Mouse (Mus musculus) limb, embryonic 11.5 days (tissue): ENCODE data around the gene Col6a1. TPM values are rescaled to one million over a fixed set of nuclear protein-coding genes. Genes with fewer than 3 reads are reported as not detected.

Source experiments
- ATAC-seq: fragments of 200-750 bp; cut with Nextera tagmentation; 2 replicates; pipeline ENCODE4 v1.8.0; 2017; ENCODE audit warnings: low read depth; ENCODE audit not compliant: insufficient number of reproducible peaks, low FRiP score, low TSS enrichment
- DNase-seq: peaks from one replicate; pipeline ENCODE4 v3.0.0-alpha.2; 2015; ENCODE audit warnings: low spot score
- H3K27ac ChIP-seq: fragments of 300-500 bp; sonication (generic); replicated peaks from 2 replicates; pipeline ENCODE4 v1.5.1; 2014; ENCODE audit warnings: low read depth, mild to moderate bottlenecking, low read length
- H3K27me3 ChIP-seq: fragments of 300-500 bp; sonication (generic); 2 replicates; pipeline ENCODE4 v1.6.1; 2014; ENCODE audit warnings: mild to moderate bottlenecking, low read length, mixed read lengths; ENCODE audit not compliant: control insufficient read depth, insufficient read depth
- H3K36me3 ChIP-seq: fragments of 300-500 bp; sonication (generic); 2 replicates; pipeline ENCODE4 v1.6.1; 2014; ENCODE audit warnings: mild to moderate bottlenecking, low read length, moderate library complexity, mixed read lengths; ENCODE audit not compliant: control insufficient read depth, insufficient read depth
- H3K4me1 ChIP-seq: fragments of 300-500 bp; sonication (generic); 2 replicates; pipeline ENCODE4 v1.6.1; 2014; ENCODE audit warnings: low read length, mixed read lengths; ENCODE audit not compliant: control insufficient read depth, insufficient read depth
- H3K4me2 ChIP-seq: fragments of 300-500 bp; sonication (generic); 2 replicates; pipeline ENCODE4 v1.6.1; 2014; ENCODE audit warnings: low read depth, mild to moderate bottlenecking, moderate library complexity; ENCODE audit not compliant: severe bottlenecking
- H3K4me3 ChIP-seq: fragments of 300-500 bp; sonication (generic); 2 replicates; pipeline ENCODE4 v1.5.1; 2014; ENCODE audit warnings: low read depth, low read length
- H3K9ac ChIP-seq: fragments of 300-500 bp; sonication (generic); 2 replicates; pipeline ENCODE4 v1.6.1; 2014; ENCODE audit warnings: mild to moderate bottlenecking, low read length
- H3K9me3 ChIP-seq: fragments of 300-500 bp; sonication (generic); 2 replicates; pipeline ENCODE4 v1.6.1; 2016; ENCODE audit warnings: low read length; ENCODE audit not compliant: control insufficient read depth
- WGBS: fragments of 180-500 bp; shearing (Covaris S2); extraction: QIAGEN DNeasy Blood & Tissue Kit; methylation state at CpG from one replicate; pipeline ENCODE4 v1.1.7; 2014; 5-methylcytosine and 5-hydroxymethylcytosine counted together
- polyA plus RNA-seq: library from polyadenylated mRNA; unstranded; fragments of >200 nt; fragmentation: Nextera tagmentation; extraction: Ambion mirVana; gene quantifications from 2 replicates; pipeline ENCODE4 v1.2.1, GENCODE M21; 2014

Gene Col6a1
- polyA plus RNA-seq, 1 experiment from 2014 or later, result 9.7 TPM

DNA sequence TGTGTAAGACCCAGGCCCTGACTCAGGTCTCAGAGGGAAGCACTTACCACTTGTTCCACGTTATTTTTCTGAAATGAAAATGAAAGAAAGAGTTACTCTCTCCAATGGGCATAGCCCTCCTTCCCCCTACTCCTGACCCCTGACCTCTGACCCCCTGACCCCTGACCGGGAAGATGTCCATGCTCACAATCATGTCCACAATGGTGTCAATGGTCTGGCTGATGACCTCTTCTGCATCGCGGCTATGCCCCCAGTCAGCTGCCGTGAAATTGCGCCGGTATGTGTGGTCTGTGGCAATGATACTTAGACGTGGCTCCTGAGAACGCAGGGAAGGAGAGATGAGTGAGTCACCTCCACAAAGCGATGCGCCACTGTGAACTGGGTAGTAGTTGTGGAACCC, 4.8 kb downstream of the Col6a1 start:
- H3K27me3 ChIP-seq, result no peaks in the 10 kb centered on the region
- ATAC-seq (no peak), DNase-seq (no peak)
- H3K4me2 ChIP-seq, result no peak overlapping the region
- no peak overlapping the region for H3K27ac ChIP-seq
- H3K4me1 ChIP-seq, result no peaks in the 10 kb centered on the region; the same call in 1 of the 2 replicates
- no peak overlapping the region for H3K9ac ChIP-seq
- H3K4me3 ChIP-seq, result no peak overlapping the region
- WGBS, result 88% methylated on average over 11 of the region's 11 CpGs
- no peaks in the 10 kb centered on the region for H3K36me3 ChIP-seq
- no peaks in the 10 kb centered on the region for H3K9me3 ChIP-seq

DNA sequence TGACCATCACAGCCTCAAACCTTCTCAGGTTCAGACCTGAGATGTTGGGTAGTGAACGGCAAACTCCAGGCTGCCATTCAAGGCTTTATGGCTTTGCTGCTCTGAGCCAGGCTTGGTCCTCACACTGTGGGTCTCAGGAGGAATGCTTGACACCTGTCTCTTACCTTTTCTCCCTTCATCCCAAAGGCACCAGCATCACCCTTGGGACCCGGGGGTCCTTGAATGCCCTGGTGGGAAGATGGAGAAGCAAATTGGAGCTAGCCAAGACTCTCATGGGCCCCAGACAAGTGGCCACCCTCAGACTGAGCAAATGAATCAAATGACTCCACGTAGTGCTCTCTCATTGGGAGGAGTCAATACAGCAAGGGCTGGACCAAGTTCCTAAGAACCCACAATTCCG, 8.3 kb downstream of the Col6a1 start:
- no peak overlapping the region for H3K4me3 ChIP-seq

DNA sequence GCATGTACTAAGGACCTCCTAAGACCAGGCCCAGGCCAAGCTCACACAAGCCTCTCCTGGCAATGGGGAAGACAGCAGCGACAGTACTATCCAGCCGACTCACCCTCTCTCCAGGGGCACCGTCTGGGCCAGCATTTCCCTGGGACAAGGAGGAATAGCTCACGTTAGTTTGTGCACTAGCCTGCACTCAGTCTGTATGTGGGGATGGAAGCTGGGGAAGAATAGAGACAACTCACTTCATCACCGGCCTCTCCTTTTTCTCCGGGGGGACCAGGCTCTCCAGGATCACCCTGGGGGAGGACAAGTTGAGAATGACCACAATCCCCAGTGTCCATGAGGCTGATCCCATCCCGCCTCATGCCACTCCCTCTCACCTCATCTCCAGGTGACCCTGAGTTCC, 8.9 kb downstream of the Col6a1 start:
- 92% methylated on average over 7 of the region's 7 CpGs for WGBS
- Histone ChIP-seq H3K36me3 (no peaks in the 10 kb centered on the region; the same call in 1 of the 2 replicates), H3K9me3 (no peaks in the 10 kb centered on the region), H3K4me2 (no peak overlapping the region), H3K27ac (no peak overlapping the region), H3K4me3 (no peak overlapping the region), H3K27me3 (no peaks in the 10 kb centered on the region), H3K4me1 (no peaks in the 10 kb centered on the region), H3K9ac (no peak overlapping the region)
- DNase-seq (no peak), ATAC-seq (no peak)

More for the DNA sequence above, 8.3 kb downstream of the Col6a1 start:
- Histone ChIP-seq H3K36me3 (no peaks in the 10 kb centered on the region; the same call in 1 of the 2 replicates), H3K27ac (no peak overlapping the region), H3K9me3 (no peaks in the 10 kb centered on the region), H3K27me3 (no peaks in the 10 kb centered on the region), H3K4me2 (no peak overlapping the region), H3K9ac (no peak overlapping the region), H3K4me1 (no peaks in the 10 kb centered on the region)
- ATAC-seq (no peak), DNase-seq (no peak)
- 94% methylated on average over 4 of the region's 4 CpGs for WGBS

DNA sequence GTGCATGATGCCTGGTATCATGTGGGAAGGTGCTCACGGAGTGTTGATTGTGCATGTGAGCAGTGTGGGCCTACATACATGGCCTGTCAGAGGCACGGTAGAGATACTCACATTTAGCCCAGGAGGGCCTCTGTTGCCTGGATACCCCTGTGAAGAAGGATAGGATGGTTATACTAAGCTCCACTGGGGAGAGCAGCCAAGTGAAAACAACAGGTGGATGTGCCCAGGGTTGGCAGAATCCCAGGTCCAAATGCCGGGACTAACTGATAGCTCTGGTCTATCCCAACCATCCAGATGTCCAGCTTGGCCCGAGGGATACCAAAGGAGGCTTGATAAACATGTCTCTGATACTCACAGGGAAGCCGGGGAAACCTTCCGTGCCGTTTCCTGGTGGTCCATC, 11.7 kb downstream of the Col6a1 start:
- Histone ChIP-seq H3K4me2 (no peak overlapping the region), H3K9me3 (no peaks in the 10 kb centered on the region), H3K36me3 (no peaks in the 10 kb centered on the region; the same call in 1 of the 2 replicates), H3K27me3 (no peaks in the 10 kb centered on the region), H3K9ac (no peak overlapping the region), H3K4me1 (no peaks in the 10 kb centered on the region), H3K27ac (no peak overlapping the region), H3K4me3 (no peak overlapping the region)
- 84% methylated on average over 7 of the region's 7 CpGs for WGBS
- DNase-seq (no peak), ATAC-seq (no peak)

DNA sequence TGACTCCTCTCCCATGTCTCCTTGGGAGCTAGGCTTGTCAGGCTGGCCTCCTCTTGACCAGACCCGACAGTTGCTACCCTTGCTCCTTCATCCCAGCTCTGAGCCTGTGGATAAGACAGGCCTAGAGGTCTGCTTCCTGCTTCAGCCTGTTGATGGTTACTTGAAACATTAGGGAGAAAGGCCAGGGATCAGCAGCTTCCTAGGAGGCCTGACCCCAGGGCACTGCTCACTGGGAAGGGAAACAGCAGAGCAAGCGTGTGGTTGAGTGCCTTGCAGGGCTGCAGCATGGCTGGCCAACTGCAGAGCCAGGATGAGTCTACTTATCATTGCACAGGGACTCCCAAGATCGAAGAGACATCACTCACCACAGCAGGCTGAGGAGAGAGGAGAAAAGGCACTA, 13.5 kb downstream of the Col6a1 start:
- WGBS, result 80% methylated on average over 3 of the region's 3 CpGs

DNA sequence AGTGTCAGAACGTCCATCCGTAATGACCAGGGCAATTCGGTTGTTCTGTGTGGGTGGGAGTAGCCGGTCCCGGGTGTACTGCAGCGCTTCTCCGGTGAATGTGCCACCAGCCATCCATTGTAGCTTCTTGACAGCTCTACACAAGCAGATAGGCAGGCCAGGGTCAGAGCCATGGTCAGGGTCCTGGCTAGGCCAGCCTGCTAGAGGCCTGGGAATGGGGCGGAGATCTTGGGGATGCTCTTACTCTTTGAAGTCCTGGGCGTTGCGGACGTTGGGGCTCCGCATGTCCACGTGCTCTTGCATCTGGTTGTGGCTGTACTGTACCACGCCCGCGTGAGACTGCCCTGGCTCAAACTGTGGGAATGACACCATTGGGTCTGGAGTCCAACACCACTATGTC, 14.6 kb downstream of the Col6a1 start:
- H3K4me1 ChIP-seq, result no peaks in the 10 kb centered on the region
- H3K4me2 ChIP-seq, result no peak overlapping the region
- no peak overlapping the region for H3K4me3 ChIP-seq
- no peak overlapping the region for H3K27ac ChIP-seq
- H3K9me3 ChIP-seq, result no peaks in the 10 kb centered on the region
- ATAC-seq, result no peak
- WGBS, result 94% methylated on average over 16 of the region's 16 CpGs
- H3K9ac ChIP-seq, result no peak overlapping the region
- no peak for DNase-seq
- no peaks in the 10 kb centered on the region for H3K27me3 ChIP-seq
- H3K36me3 ChIP-seq, result no peaks in the 10 kb centered on the region; the same call in 1 of the 2 replicates

More for the DNA sequence above, 13.5 kb downstream of the Col6a1 start:
- H3K27me3 ChIP-seq, result no peaks in the 10 kb centered on the region
- no peaks in the 10 kb centered on the region; the same call in 1 of the 2 replicates for H3K36me3 ChIP-seq
- H3K9ac ChIP-seq, result no peak overlapping the region
- no peak overlapping the region for H3K4me2 ChIP-seq
- ATAC-seq (no peak), DNase-seq (no peak)
- H3K4me3 ChIP-seq, result no peak overlapping the region
- no peaks in the 10 kb centered on the region for H3K9me3 ChIP-seq
- H3K4me1 ChIP-seq, result no peaks in the 10 kb centered on the region
- no peak overlapping the region for H3K27ac ChIP-seq

DNA sequence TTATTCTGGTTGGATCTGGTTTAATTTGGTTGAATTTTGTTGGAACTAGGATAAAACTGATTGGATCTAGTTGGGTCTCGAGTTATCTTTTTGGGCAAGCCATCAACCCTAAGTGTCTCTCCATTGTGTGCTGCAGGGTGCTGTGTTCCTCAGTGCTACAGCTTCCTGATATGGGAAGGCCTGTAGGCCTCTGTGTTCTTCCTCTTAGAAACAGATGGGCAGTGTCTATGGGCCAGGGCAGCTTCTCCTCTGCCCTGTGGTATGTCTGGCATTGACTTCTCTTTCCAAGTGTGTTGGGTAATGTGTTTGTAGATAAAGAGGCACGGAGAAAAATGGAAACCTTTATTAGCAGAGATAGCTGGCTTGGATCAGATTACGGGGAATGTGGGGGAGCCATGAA, 17.5 kb downstream of the Col6a1 start:
- Histone ChIP-seq H3K4me3 (no peak overlapping the region), H3K4me2 (no peak overlapping the region), H3K4me1 (no peaks in the 10 kb centered on the region), H3K9me3 (no peaks in the 10 kb centered on the region), H3K36me3 (no peaks in the 10 kb centered on the region), H3K9ac (no peak overlapping the region), H3K27ac (no peak overlapping the region), H3K27me3 (no peaks in the 10 kb centered on the region)
- DNase-seq, result no peak
- no peak for ATAC-seq
- WGBS, result 80% methylated on average over 3 of the region's 3 CpGs

DNA sequence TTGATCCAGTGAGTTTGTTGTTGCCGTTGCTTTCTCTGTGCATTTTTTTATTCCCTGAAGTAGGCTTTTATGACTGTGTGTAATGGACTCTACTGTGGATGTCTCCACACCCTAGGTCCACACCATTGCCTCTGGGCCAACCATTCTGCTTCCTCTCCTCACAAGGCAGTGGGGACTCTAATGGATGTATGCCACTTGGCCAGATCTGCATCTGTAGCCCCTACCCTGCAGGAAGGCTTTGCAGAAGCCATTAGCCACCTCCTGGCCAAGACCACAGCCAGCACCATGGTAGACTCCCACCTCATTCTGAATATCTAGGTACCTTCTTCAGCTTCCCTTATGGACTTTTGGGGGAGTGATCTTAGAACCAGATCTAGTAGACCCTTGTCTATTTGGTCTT, 18.4 kb downstream of the Col6a1 start:
- DNase-seq (no peak), ATAC-seq (no peak)
- H3K4me1 ChIP-seq, result no peaks in the 10 kb centered on the region
- no peak overlapping the region for H3K4me2 ChIP-seq
- no peaks in the 10 kb centered on the region for H3K27me3 ChIP-seq
- H3K27ac ChIP-seq, result no peak overlapping the region
- WGBS, result 82% methylated on average over 1 of the region's 1 CpGs
- no peak overlapping the region for H3K4me3 ChIP-seq
- H3K9me3 ChIP-seq, result no peaks in the 10 kb centered on the region
- no peaks in the 10 kb centered on the region for H3K36me3 ChIP-seq
- no peak overlapping the region for H3K9ac ChIP-seq

DNA sequence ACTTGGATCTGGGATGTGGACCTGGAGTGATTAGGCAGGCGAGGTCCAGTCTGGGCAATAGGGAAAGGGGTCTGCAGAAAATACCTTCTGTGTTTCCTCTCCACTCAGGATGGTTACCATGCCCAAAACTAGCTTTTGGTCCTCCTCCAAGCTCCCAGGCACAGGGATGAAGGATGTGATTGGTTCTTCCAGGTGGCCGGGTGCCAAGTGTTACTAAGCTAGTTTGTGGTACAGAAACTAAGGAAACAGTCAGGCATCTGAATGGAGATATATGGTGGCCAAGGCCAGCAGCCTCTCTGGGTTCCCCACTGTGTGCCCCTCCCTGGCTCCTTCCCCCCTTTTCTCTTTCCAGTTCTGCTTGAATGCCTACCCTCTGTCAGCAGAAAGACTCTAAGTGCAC, 19.0 kb downstream of the Col6a1 start:
- no peaks in the 10 kb centered on the region for H3K27me3 ChIP-seq
- H3K9ac ChIP-seq, result no peak overlapping the region
- no peaks in the 10 kb centered on the region for H3K36me3 ChIP-seq
- no peak overlapping the region for H3K27ac ChIP-seq
- no peaks in the 10 kb centered on the region for H3K4me1 ChIP-seq
- no peak overlapping the region for H3K4me2 ChIP-seq
- WGBS, result 83% methylated on average over 2 of the region's 2 CpGs
- H3K4me3 ChIP-seq, result no peak overlapping the region
- H3K9me3 ChIP-seq, result no peaks in the 10 kb centered on the region
- ATAC-seq (no peak), DNase-seq (no peak)
